Mouse (Mus musculus) adrenal gland, postnatal 10 days (tissue): ENCODE data around the gene Tdrd3. TPM values are rescaled to one million over a fixed set of nuclear protein-coding genes. Genes with fewer than 3 reads are reported as not detected.

Experiments
- DNase-seq: peaks from one replicate; pipeline ENCODE4 v3.0.0; 2021; ENCODE audit warnings: mixed read lengths
- long read RNA-seq, 2 experiments: library from polyadenylated mRNA; stranded (forward); transcript quantifications; one replicate each; pipeline ENCODE4 v2.0.0; 2021
- total RNA-seq, 2 experiments: library from RNA; stranded (reverse); gene quantifications; 2 replicates each; pipeline ENCODE4 v1.2.3; 2021

Gene Tdrd3
- total RNA-seq, result 10 to 100 TPM; 28.0 to 34.3 TPM
- long read RNA-seq, experiment 1, transcript Tdrd3-202 (14 exons, 2,657 nt), result major isoform, 11 of 38 reads
- long read RNA-seq, experiment 1, partial matches to known transcripts, result 7 of 38 reads
- long read RNA-seq, experiment 1, other reads (novel, unspliced or antisense), result 18 of 38 reads
- long read RNA-seq, experiment 2, transcript Tdrd3-202 (14 exons, 2,657 nt), result major isoform, 9 of 14 reads
- long read RNA-seq, experiment 2, partial matches to known transcripts, result 0 of 14 reads
- long read RNA-seq, experiment 2, other reads (novel, unspliced or antisense), result 5 of 14 reads

DNA sequence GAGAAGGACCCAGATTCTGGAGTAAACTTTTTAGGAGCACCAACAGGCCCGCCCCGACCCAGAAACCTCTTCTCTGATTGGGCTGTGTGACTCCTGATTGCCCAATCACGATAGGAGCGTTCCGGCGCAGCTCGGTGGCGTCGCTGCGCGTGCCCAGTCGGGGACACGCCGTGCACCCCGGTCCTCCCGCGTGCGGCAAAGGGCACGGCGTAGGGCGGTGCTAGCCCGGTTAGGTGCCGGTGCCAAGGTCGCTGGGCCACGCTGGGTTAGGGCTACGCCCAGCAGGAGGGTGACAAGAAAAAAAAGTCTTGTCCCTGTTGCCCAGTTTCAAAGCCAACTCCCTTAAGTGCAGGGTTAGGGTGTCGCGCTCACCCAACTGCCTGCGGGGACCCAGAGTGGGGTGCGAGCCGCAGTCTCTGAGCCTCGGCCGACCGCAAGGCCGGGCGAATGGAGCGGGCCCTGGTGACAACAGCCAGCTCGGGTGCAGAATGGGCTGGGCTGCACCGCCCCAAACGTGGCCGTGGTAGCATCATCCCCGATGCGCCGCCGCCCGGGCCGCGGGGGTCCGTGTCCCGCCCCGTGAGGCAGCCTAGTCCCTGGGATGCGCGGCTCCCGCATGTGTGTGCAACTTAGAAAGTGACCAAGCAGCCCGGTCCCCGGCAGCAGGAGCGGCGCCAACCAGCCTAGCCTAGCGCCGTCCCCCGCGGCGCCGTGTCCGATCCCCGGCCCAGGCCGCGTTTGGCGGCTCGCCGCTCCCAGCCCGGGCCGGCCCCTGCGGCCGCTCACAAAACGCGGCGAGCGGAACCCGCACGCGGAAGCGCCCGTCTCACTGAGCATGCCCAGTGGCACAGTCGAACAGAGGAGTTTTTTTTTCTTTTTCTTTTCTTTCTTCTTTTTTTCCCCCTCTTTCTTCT, at the start of gene Tdrd3:
Gene Tdrd3, plus strand, starts transcription at position 832 of the 914 bp plus-strand sequence.
- peak; percentile 97 for DNase-seq

DNA sequence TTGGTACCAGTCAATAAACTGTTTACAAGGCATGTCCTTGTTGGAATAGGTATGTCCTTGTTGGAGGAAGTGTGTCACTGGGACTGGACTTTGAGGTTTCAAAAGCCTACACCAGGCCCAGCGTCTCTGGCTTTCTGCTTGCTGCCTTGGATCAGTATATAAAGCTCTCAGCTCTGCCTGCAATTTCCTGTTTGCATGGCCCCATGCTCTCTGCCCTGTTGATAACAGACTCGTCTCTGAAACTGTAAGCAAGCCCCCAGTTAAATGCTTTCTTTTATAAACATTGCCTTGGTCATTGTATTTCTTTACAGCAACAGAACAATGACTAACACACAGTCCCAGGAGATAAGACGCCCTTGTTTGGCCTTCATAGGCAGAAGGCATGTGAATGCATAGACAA, 49.3 kb upstream of the Tdrd3 start:
- no peak for DNase-seq

DNA sequence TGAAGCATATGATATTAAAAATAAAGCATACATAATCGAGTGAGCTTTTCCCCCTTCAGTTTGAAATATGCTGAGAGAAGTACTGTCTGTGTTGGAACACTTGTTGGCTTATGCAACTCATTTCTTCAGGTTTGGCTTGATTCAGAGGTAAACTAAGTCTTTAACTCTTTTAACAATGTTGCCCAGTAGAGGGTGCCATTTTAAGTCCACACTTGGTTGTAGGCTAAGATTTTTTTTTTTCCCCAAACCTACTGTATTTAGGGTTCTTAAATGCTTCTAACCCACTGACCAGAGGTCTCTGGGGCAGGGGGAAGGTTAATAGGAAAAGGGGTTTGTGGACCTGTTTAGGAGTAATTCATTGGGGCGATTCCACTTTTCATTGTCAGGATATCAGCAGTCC, 33.4 kb upstream of the Tdrd3 start:
- DNase-seq, result no peak

DNA sequence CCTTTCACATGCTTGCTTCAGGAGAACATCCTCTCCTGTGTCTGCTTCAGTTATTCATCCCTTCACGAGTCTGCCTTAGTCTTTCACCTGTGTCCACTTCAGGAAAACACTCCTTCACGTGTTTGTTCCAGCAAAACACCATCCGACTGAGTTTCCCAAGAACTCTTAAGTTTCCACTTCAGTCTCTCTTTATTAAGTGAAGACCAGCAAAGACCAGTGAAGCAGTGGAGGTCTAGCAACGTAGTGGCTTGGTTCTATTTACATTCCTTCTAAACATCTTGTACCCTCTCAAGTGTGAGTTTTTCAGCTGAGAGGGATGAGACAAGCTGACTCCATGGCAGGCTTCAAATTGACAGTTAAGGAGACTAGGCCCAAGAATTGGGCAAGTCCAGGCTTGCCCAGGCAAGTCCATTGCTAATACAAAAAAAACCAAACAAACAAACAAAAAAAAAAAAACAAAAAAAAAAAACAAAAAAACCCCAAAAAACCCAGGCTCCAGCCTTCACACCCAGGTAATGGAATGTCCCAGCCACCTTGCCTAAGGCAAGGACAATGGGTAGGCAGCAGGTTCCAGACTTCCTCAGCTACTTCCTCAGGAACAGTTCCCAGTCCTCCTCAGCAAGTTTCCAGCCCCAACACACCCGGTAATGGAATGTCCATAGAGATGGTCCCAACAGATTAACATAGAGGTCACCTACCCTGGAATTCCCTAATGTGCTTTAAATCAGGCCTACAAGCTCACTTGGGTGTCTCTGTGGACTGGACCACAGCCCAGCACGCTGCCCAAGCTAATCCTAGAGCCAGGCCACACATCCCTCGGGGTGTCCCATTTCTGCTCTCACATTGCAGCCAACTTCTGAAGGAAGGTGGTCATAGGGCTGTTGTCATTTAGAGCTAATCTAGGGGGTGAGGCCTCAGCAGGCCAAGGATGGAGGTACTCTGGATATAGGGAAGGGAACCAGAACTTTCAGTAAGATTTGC, 31.9 kb upstream of the Tdrd3 start:
- DNase-seq, result peak; percentile 15

DNA sequence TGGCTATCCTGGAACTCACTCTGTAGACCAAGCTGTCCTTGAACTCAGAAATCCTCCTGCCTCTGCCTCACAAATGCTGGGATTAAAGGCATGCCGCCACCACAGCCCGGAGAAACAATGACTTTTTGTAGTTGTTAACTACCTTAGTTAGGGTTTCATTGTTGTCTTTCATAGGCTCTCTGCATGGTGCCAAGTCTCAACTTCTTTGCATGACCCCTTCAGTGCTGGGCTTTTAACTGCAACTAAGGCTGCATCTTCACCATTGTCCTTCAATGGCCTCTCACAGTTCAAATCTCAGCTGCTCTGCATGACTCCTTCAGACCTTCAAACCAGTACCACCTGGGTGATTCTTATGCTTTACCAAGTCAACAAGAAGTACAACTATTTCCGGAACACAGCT, 23.3 kb upstream of the Tdrd3 start:
- no peak for DNase-seq

DNA sequence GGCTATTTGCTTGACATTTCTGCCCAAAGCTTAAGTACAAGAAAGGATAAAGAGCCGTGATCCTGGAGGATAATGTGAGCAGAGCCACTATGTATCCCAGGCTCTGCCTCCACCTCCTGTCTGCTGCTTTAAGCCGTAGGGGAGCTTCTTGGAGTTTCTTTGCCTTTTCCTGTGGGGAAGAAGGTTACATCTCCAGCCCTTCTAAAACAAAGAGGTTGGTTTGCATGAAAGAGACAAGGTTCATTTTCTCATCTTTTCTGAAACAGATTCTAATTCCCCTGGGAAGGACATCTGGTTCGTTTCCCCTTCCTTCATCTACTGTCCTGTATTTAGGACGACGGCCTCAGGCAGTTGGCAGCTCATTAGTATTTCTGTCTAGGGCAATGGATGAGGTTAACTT, 19.8 kb upstream of the Tdrd3 start:
- no peak for DNase-seq

DNA sequence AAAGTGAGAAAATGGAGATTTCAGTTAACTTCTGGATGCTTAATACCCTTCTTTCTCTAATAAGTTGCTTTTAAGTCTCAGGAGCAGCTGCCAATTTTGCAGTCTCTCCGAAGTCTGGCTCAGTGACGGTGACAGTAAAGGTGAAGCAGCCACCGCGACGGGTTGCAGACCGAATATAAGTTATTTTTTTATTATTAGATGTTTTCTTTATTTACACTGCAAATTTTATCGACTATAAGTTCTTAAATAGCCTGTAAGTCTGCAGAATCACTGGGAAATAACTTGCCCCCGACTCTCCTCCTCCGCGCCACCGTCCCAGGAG, 992 bp upstream of the Tdrd3 start:
- DNase-seq, result no peak

DNA sequence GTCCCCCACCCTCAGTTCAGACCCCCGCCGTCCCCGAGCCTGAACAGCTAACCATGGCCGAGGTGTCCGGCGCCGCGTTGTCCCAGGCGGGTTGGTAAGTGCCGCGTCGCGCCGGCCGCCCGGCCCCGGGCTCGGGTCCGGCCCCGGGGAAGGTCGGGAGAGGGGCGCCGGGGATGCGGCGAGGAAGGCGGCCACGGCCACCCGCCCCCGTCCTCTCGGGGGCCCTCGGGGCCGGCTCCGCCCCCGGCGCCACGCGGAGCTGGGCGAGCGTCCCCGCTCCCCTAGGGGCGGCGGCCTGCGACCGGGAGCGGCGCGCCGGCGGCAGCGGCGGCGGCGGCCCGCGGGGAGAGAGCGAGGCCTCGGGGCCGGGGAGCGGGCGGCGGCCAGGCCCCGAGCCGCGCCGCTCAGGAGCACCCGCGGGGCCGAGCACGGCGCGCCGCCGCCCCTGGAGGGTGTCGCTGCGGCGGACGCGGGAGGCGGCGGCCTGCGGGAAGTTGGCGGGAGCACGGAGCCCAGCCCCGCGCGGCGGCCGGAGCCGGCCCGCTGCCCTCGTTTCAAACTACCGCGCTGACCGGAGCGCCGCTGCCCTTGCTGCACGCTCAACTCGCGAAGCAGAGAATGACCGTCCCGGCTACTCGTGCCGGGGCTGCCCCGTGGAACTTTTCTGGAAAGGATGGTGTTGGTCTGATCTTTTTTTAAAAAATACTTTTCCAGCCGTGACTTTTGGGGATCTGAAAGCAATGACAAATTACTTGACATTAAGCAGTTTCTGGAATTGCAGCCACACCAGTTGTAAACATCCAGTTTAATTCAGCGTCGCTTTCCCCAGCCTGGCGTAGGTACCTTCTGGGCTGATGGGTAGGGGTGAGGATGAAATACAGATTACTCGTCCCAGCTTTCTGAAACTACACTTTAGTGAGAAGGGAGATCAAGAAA, 584 bp downstream of the Tdrd3 start:
- DNase-seq, result peak; percentile 73

DNA sequence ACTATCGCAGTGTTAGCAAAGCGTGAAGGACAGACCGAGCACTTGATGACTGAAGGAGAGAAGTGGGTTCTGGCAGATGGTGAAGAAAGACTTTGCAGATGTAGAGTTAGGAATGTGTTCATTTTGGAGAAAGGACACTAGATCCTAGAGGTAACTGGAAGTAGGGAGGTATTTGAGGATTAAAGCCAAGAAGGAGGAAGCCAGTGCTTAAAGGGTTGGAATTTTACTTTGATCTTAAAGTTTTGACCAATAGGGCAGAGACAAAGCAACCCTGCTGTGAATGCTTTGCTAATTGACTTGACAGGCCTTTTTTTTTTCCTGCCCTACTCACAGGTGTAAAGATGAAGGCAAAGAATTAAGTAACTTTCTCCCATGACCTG, 1.2 kb downstream of the Tdrd3 start:
- DNase-seq, result no peak

DNA sequence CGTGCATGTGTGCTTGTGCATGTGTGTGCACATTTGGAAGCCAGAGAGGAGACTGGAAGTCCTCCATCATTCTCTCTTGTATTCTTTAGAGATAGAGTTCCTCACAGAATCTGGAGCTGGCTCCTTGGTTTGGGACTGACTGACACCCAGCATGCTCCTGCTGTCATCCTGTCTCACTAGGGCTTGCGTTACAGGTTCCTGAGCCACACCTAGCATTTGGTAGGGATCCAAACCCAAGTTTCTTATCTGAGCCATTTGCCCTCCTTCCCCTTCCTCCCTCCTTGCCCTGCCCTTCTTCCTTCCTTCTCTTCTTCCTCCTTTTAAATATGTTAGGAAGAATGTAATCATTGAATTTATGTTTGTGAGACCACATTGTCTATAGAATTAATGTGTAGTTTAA, 3.3 kb downstream of the Tdrd3 start:
- no peak for DNase-seq

DNA sequence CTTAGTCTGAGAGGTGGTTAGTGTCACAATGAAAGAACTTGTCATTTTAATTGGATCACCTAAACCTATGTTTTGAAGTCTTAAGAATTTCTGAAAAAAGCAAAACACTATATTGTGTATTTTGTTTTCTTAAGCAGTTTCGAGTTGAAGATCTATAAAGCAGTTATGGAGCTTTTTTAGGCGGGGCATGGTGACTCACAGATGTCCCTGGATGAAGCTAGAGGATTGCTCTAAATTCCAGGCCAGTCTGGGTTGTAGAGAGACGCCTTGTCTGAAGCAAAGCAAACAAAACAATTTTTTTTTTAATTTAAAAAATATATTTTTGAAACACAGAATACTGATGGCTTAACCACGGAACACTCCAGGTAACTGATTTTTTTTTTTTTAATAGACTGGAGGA, 4.1 kb downstream of the Tdrd3 start:
- DNase-seq, result peak; percentile 22

DNA sequence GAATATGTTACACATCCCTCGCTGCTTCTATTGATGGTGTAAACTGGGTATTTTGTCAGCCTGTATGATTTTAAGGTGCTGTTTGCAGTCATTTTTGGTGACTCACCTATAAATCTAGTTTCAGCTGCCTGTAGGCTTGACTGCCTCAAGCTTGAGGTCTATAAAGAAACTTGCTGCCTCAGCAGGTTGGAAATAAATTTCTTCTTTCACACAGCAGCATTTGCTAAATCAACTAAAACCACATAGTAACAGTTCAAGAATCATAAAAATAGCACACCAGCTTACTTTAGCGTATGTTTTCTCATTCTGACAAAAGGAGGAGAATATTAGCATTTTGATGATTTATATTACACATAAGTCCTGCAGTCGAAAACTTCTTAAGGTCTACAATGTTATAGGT, 6.0 kb downstream of the Tdrd3 start:
- no peak for DNase-seq

DNA sequence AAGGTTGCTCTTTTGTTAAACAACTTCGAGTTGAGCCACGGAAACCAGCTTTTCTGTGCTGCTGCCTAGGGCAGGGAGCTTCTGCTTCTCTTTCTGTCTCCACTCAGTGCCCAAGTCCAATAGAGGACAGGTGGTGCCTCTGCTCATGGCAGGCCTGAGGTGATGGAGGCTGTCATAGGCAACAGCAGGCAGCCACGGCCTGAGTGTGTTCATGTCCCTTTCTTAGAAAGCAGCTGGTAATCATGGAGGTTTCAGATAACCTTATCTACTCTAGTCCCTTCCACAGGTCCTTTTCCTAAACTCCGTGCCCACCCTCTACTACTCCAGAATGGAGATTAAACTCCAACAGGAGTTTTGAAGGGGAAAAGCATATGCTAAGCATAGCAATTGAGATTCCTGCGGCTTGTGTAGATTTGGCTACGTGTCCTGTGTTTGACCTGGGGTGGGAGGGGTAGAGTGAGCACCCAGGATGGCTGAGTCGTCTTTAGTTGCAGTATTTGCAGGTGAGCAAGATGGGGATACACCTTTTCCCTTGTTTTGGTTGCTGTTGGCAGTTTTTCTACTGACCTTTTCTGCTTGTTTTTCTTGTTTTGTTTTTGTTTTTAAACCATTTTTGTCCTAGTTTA, 10.0 kb downstream of the Tdrd3 start:
- no peak for DNase-seq

DNA sequence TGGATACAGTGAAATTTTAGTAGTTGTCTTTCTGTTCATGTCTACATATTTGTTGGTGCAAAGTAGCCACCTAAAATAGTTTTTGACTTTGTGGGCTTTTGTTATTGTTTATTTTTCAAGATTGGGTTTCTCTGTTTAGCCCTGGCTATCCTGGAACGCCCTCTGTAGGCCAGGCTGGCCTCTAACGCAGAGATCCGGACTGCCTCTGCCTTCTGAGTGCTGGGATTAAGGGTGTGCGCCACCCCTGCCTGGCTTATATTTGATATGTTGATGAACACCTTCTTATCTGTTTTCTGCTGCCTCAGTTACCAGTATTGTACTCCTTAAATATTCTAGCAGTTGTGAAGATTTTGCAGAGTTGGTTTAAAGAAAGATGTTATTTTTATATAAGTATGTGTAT, 10.6 kb downstream of the Tdrd3 start:
- no peak for DNase-seq

DNA sequence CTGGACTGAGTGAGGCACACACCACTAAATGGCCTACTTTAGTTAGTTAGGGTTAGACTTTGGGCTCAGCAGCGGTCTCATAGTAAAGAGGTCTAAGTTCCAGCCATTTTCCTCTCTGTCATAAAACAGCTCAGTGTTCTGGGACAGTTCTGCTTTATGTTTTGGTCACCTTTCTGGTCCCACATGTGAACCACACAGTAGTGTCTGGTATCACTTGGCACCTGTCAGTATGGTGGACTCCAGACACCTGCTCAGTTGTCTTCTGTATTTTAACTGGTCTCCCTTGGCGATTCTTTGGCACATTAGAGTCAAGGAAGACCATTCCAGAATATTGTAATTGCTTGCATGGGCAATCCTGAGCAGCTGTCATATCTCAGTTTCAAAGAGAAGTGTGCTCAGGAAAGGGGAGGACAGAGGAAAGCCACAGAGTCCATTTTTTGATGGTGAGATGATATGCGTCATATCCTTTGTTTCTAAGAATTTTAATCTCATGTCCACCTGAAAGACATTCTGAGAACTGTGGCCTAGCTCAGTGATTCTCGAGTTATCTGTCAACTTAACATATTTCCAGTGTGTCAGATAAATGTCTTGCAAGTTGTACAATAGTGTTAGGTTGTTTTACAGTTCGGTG, 11.3 kb downstream of the Tdrd3 start:
- DNase-seq, result no peak

DNA sequence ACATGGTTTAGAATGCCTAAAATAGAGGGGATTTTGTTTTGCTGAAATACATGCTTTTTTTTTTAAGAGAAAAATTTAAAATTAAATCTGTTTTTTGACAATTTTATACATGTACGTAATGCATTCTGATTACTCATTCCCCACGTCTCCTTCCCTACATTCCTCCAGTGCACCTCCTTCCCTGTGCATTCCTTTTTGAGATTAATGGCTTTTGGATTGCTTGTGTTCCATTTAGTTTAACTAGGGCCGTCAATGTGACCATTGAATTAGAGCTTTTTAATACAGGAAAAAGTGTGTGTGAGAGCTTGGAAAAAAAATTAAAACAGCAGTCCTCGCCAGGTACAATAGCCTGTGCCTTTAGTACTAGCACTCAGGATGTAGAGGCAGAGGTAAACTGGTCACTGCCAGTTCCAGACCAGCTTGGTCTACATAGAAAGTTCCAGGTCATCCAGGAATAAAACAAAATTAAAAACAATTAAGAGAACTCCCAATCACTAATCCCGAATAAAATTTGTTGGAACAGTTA, 17.0 kb downstream of the Tdrd3 start:
- DNase-seq, result no peak

DNA sequence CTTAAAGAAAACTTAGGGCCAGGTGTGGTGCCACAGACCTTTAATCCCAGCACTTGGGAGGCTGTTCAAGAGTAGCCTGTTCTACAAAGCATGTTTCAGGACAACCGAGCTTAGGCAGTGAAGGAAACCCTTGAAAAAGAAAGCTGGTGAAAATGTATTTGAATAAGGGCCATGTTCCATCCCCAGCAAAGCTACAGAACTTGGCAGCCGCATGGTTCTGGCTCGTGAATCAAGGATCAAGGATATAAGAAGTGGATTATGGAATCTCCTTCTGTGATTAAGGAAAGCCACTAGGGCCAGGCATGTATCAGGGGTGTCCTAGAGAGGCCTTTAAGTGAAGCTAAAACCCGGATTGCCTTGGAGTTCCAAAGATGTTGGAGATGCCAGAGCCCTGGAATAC, 18.9 kb downstream of the Tdrd3 start:
- no peak for DNase-seq

DNA sequence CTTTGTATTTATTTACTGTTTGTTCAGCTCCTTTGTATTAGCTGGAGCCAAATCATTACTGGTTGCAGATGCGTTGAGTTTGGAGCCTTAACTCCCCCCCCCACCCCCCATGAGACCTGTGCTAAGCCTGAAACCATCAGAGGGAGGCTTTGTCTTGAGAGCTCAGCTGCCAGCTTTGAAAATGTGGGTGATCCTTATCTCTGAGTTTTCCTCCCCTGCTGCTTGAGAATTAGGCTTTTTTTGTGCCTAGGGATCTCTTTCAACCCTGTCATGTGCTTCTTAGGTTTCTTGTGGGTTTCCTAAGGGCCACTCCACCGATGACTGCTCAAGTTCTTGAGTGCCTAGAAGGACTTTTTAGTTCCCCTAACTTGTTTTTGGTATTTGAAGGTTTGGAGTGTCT, 23.3 kb downstream of the Tdrd3 start:
- DNase-seq, result no peak

DNA sequence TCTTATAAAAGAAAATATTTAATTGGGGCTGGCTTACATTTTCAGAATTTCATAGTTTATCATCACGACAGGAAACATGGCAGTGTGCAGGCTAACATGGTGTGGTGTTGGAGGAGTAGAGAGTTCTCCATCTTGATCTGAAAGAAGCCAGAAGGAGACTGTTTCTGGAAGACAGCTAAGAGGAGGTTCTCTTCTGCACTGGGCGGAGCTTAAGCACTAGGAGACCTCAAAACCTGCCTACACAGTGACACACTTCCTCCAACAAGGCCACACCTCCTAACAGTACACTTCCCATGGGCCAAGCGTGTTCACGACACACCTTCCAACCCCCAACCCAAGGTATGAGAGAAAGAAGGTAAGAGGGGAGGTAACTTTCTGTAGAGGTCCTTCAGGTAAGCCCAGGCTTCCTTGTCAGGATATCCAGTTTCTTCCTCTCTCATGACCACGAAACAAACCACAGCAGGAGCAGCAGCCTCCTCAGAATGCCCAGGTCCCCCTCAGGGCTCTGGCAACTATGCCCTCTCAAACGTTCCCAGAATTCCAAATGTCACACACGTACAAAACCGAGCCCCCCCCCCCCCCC, 30.0 kb downstream of the Tdrd3 start:
- DNase-seq, result no peak
